Mouse (Mus musculus): ENCODE results near the gene Mn1.

DNA sequence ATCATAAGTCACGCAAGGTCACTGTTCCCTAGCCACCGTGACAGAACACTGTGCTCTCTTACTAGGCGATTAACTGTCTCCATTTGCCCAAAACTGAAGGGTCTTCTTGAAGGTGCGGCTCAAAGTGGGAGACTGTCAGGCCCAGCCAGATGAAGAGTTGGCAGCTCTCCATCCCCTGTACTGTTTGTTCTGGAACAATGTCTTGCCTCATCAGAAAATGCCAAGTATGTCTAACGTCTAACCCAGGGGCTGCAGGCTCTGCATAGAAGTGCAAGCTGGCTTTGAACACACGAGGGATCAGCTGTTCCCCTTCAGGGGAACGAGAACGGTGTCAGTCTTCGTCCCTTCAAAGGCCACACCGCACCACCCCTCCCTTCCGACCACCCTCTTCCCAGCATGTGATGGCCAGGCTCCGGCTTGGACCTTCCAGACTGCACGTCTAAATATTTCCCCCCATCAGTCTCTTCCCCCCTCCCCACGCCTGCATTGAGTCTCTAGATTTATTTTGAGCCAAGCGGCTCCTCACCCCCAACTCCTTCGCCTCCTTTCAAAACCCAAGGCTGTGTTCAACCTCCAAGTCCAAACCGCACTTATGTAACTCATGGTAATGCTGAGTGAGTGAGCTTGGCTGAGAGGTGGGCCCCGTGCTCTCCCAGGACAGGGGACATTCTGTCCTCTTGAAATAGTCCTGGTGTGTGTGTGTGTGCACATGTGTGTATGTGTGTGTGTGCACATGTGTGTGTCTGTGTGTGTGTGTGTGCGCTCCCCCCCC, 15.1 kb upstream of the Mn1 start:
- TF ChIP-seq CTCF (IDR thresholded peaks at IDR 0.05; ENCODE audit: low read depth, low read length) = no peak
- no peak for TF ChIP-seq GATA1 (IDR thresholded peaks at IDR 0.05; ENCODE audit: borderline replicate concordance, low read length)

All from G1E (cell line).